Mouse (Mus musculus) embryonic facial prominence, embryonic 15.5 days (tissue): ENCODE measurements at regions not wholly inside any gene's neighbourhood (a gene's known extent, or its start where the extent isn't known, plus 50 kb on each side); places are given as distances from the start of the nearest gene placed in this dataset.

Experiments used
- ATAC-seq: fragments of 200-750 bp; cut with Nextera tagmentation; 2 replicates; pipeline ENCODE4 v1.8.0; 2017; ENCODE audit warnings: low read depth, moderate TSS enrichment; ENCODE audit not compliant: insufficient number of reproducible peaks, low FRiP score, low TSS enrichment
- H3K27ac ChIP-seq: fragments of 300-500 bp; sonication (generic); replicated peaks from 2 replicates; pipeline ENCODE4 v1.5.1; 2015; ENCODE audit warnings: mild to moderate bottlenecking, inconsistent platforms
- H3K27me3 ChIP-seq: fragments of 300-500 bp; sonication (generic); 2 replicates; pipeline ENCODE4 v1.6.1; 2015; ENCODE audit warnings: inconsistent platforms
- H3K36me3 ChIP-seq: fragments of 300-500 bp; sonication (generic); 2 replicates; pipeline ENCODE4 v1.6.1; 2015; ENCODE audit warnings: mild to moderate bottlenecking, inconsistent platforms
- H3K4me1 ChIP-seq: fragments of 300-500 bp; sonication (generic); 2 replicates; pipeline ENCODE4 v1.6.1; 2015; ENCODE audit warnings: inconsistent platforms
- H3K4me2 ChIP-seq: fragments of 300-500 bp; sonication (generic); replicated peaks from 2 replicates; pipeline ENCODE4 v1.6.1; 2015; ENCODE audit warnings: mild to moderate bottlenecking, inconsistent platforms
- H3K4me3 ChIP-seq: fragments of 300-500 bp; sonication (generic); replicated peaks from 2 replicates; pipeline ENCODE4 v1.5.1; 2015; ENCODE audit warnings: mild to moderate bottlenecking, inconsistent platforms
- H3K9ac ChIP-seq: fragments of 300-500 bp; sonication (generic); 2 replicates; pipeline ENCODE4 v1.6.1; 2015; ENCODE audit warnings: inconsistent platforms
- H3K9me3 ChIP-seq: fragments of 300-500 bp; sonication (generic); replicated peaks from 2 replicates; pipeline ENCODE4 v1.6.1; 2016; ENCODE audit warnings: inconsistent platforms
- WGBS: fragments of 180-500 bp; shearing (Covaris S2); methylation state at CpG from one replicate; pipeline ENCODE4 v1.1.7; 2015; 5-methylcytosine and 5-hydroxymethylcytosine counted together

- WGBS, result 76% methylated on average over 1 of the region's 1 CpGs
- Histone ChIP-seq H3K9ac (no peak overlapping the region), H3K36me3 (no peaks in the 10 kb centered on the region), H3K4me1 (no peaks in the 10 kb centered on the region), H3K4me3 (no peak overlapping the region), H3K27ac (no peak overlapping the region), H3K4me2 (no peak overlapping the region), H3K9me3 (no peaks in the 10 kb centered on the region), H3K27me3 (no peaks in the 10 kb centered on the region)
- no peak for ATAC-seq
Measured at GRCm38 (mm10) chr4:25488479-25489069, 207.0 kb upstream of the Ufl1 start.

GRCm38 (mm10) chr4:25483621-25483933 is 202.0 kb upstream of the Ufl1 start:
- Histone ChIP-seq H3K4me3 (no peak overlapping the region), H3K4me1 (no peaks in the 10 kb centered on the region), H3K27me3 (no peaks in the 10 kb centered on the region), H3K36me3 (no peaks in the 10 kb centered on the region), H3K9ac (no peak overlapping the region), H3K9me3 (no peaks in the 10 kb centered on the region), H3K4me2 (no peak overlapping the region), H3K27ac (no peak overlapping the region)
- 13% methylated on average over 1 of the region's 1 CpGs for WGBS
- no peak for ATAC-seq

- H3K9me3 ChIP-seq, result no peaks in the 10 kb centered on the region
- H3K27ac ChIP-seq, result no peak overlapping the region
- ATAC-seq, result no peak
- no peak overlapping the region for H3K4me3 ChIP-seq
- no peaks in the 10 kb centered on the region for H3K27me3 ChIP-seq
- WGBS, result 44% methylated on average over 6 of the region's 6 CpGs
- H3K36me3 ChIP-seq, result no peaks in the 10 kb centered on the region
- H3K4me2 ChIP-seq, result no peak overlapping the region
- no peaks in the 10 kb centered on the region for H3K4me1 ChIP-seq
- H3K9ac ChIP-seq, result no peak overlapping the region
Measured at GRCm38 (mm10) chr4:25482933-25483620, 201.5 kb upstream of the Ufl1 start.

- no peaks in the 10 kb centered on the region for H3K9me3 ChIP-seq
- H3K9ac ChIP-seq, result no peak overlapping the region
- H3K27me3 ChIP-seq, result no peaks in the 10 kb centered on the region
- no peak for ATAC-seq
- H3K27ac ChIP-seq, result no peak overlapping the region
- H3K4me1 ChIP-seq, result no peaks in the 10 kb centered on the region
- no peak overlapping the region for H3K4me2 ChIP-seq
- no peaks in the 10 kb centered on the region for H3K36me3 ChIP-seq
- no peak overlapping the region for H3K4me3 ChIP-seq
Measured at GRCm38 (mm10) chr4:25473026-25473425, 191.4 kb upstream of the Ufl1 start.

- no peak for ATAC-seq
- Histone ChIP-seq H3K4me3 (no peak overlapping the region), H3K27ac (no peak overlapping the region), H3K27me3 (no peaks in the 10 kb centered on the region), H3K4me1 (no peaks in the 10 kb centered on the region), H3K36me3 (no peaks in the 10 kb centered on the region), H3K9ac (no peak overlapping the region), H3K4me2 (no peak overlapping the region), H3K9me3 (no peaks in the 10 kb centered on the region)
- WGBS, result 89% methylated on average over 3 of the region's 3 CpGs
Measured at GRCm38 (mm10) chr4:25466490-25466889, 184.9 kb upstream of the Ufl1 start.

- H3K27ac ChIP-seq, result no peak overlapping the region
- H3K4me1 ChIP-seq, result no peaks in the 10 kb centered on the region
- H3K4me3 ChIP-seq, result no peak overlapping the region
- H3K36me3 ChIP-seq, result no peaks in the 10 kb centered on the region
- no peak for ATAC-seq
- WGBS, result 57% methylated on average over 1 of the region's 1 CpGs
- no peak overlapping the region for H3K9ac ChIP-seq
- H3K9me3 ChIP-seq, result no peaks in the 10 kb centered on the region
- no peaks in the 10 kb centered on the region for H3K27me3 ChIP-seq
- no peak overlapping the region for H3K4me2 ChIP-seq
Measured at GRCm38 (mm10) chr4:25464792-25465590, 183.4 kb upstream of the Ufl1 start.

GRCm38 (mm10) chr4:25464069-25464468 is 182.4 kb upstream of the Ufl1 start:
- no peak overlapping the region for H3K27ac ChIP-seq
- H3K27me3 ChIP-seq, result no peaks in the 10 kb centered on the region
- ATAC-seq, result no peak
- no peak overlapping the region for H3K4me2 ChIP-seq
- no peaks in the 10 kb centered on the region for H3K9me3 ChIP-seq
- H3K4me3 ChIP-seq, result no peak overlapping the region
- 72% methylated on average over 1 of the region's 1 CpGs for WGBS
- H3K9ac ChIP-seq, result no peak overlapping the region
- no peaks in the 10 kb centered on the region for H3K4me1 ChIP-seq
- H3K36me3 ChIP-seq, result no peaks in the 10 kb centered on the region

- WGBS, result 51% methylated on average over 1 of the region's 1 CpGs
- Histone ChIP-seq H3K4me2 (no peak overlapping the region), H3K9me3 (no peaks in the 10 kb centered on the region), H3K4me3 (no peak overlapping the region), H3K36me3 (no peaks in the 10 kb centered on the region), H3K27me3 (no peaks in the 10 kb centered on the region), H3K9ac (no peak overlapping the region), H3K27ac (no peak overlapping the region), H3K4me1 (no peaks in the 10 kb centered on the region)
- no peak for ATAC-seq
Measured at GRCm38 (mm10) chr4:25460127-25460526, 178.5 kb upstream of the Ufl1 start.

GRCm38 (mm10) chr4:25454752-25455151 is 173.1 kb upstream of the Ufl1 start:
- WGBS, result 62% methylated on average over 3 of the region's 3 CpGs

GRCm38 (mm10) chr4:25453127-25453806 is 171.6 kb upstream of the Ufl1 start:
- ATAC-seq, result no peak
- Histone ChIP-seq H3K27me3 (no peaks in the 10 kb centered on the region), H3K9ac (no peak overlapping the region), H3K9me3 (no peaks in the 10 kb centered on the region), H3K4me2 (no peak overlapping the region), H3K36me3 (no peaks in the 10 kb centered on the region), H3K4me3 (no peak overlapping the region), H3K27ac (no peak overlapping the region), H3K4me1 (no peaks in the 10 kb centered on the region)
- 60% methylated on average over 6 of the region's 6 CpGs for WGBS

More at GRCm38 (mm10) chr4:25454752-25455151, 173.1 kb upstream of the Ufl1 start:
- H3K4me1 ChIP-seq, result no peaks in the 10 kb centered on the region
- ATAC-seq, result no peak
- no peak overlapping the region for H3K4me2 ChIP-seq
- no peaks in the 10 kb centered on the region for H3K27me3 ChIP-seq
- H3K4me3 ChIP-seq, result no peak overlapping the region
- H3K27ac ChIP-seq, result no peak overlapping the region
- H3K9me3 ChIP-seq, result no peaks in the 10 kb centered on the region
- H3K9ac ChIP-seq, result no peak overlapping the region
- no peaks in the 10 kb centered on the region for H3K36me3 ChIP-seq

- no peaks in the 10 kb centered on the region for H3K27me3 ChIP-seq
- 69% methylated on average over 6 of the region's 6 CpGs for WGBS
- H3K27ac ChIP-seq, result no peak overlapping the region
- no peaks in the 10 kb centered on the region for H3K4me1 ChIP-seq
- H3K9ac ChIP-seq, result no peak overlapping the region
- H3K36me3 ChIP-seq, result no peaks in the 10 kb centered on the region
- H3K4me2 ChIP-seq, result no peak overlapping the region
- H3K4me3 ChIP-seq, result no peak overlapping the region
- no peaks in the 10 kb centered on the region for H3K9me3 ChIP-seq
- ATAC-seq, result no peak
Measured at GRCm38 (mm10) chr4:25451865-25452264, 170.2 kb upstream of the Ufl1 start.
